Mouse (Mus musculus) spleen, postnatal 4 days (tissue): ENCODE data around the gene Oasl1.
"Not testable (repeated sequence)": the region's sequence is repeated elsewhere in the genome, so short reads cannot be mapped to it uniquely, and the experiment has no call there.

Experiments used
- DNase-seq, 2 experiments: peaks; one replicate each; pipeline ENCODE4 v3.0.0; 2022; ENCODE audit warnings: low spot score in 2 of 2

The Oasl1 gene

DNA sequence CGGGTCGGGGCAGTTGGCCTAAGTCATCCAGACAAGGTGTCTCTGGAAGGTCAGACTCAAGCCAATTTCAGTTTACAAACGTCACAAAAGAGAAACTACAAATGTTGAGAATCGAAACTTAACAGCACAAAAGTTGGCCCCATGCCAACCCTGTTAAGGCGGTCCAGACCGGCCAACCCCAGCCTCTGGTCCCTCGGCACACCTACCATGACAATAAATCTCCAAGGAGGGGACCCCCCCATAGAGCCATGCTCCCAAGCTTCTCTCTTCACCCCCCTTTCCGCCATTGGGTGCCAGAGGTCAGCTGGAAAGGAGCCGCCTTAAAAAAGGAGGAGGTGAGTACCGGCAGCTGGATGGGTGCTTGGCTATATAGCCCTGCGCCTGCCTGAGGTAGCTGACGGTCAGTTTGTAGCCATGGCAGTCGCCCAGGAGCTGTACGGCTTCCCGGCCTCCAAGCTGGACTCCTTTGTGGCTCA lies at the start of gene Oasl1:
TSS of gene Oasl1 (plus strand) at position 243 of the 476 bp plus-strand sequence.
- peak; percentile 52 to 82 for DNase-seq

GRCm38 (mm10) chr5:114875858-114876257 lies 47.2 kb upstream of the Oasl1 start:
- no peak for DNase-seq

- DNase-seq = no peak
These were observed 46.7 kb upstream of the Oasl1 start for GRCm38 (mm10) chr5:114876331-114876730.

GRCm38 (mm10) chr5:114877487-114877886 lies 45.6 kb upstream of the Oasl1 start:
- no peak for DNase-seq

- no peak for DNase-seq
These were observed 43.6 kb upstream of the Oasl1 start for GRCm38 (mm10) chr5:114879399-114879798.

DNA sequence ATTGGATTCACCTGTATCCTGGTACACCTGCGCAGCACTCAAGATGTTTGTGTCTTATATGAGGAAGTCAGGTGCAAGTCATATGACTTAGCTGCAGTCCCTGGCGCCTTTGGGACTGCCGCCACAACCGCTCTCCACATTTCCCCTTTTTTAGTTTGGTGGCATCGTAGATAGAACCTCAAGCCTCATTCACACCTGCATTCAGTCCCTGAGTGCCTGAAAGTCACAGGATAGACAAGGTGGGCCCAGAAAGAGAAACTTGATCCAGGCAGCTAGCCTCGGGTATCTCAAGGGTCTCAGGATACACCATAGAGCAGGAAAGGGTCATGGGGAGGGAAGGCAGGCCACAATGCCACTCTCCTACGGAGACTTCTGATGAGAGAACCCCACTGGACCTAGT lies 40.7 kb upstream of the Oasl1 start:
- DNase-seq = not testable (repeated sequence)

DNA sequence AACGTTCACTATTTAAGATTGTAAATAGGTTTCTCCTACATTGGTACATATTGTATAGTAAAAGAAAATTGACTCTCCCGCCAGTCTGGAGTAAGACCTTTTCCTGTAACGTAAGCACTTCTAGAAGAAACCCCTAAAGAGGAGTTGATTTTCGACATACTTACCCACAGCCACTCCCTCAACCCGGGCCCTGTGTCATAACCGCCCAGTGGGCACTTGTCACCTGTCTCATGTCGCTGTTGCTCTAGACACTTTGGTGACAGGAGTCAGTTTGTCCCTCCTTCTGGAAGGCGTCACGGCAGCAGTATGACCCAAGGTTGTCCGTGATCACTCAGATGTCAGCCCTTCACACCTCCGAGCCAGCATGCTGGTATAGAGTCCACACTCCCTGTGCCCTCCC lies 40.0 kb upstream of the Oasl1 start:
- DNase-seq = no peak

DNA sequence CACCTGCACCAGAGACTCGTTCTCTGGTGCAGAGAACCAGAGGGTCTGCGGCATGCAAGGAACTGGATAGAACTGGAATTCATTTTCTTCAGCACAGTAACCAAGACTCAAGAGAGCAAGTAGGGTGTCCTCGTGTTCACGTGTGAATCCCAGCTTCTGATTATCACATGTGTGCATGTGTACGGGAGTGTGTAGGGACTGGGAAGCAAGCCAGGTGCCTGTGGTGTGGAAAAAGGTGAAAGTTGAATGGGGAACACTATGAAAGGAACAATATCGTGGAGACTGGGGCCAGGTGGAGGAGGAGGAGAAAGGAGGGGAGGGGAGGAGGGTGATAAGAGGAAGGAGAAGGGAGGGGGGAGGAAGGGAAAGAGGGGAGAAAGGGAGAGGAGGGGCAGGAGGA lies 36.2 kb upstream of the Oasl1 start:
- DNase-seq = no peak

DNA sequence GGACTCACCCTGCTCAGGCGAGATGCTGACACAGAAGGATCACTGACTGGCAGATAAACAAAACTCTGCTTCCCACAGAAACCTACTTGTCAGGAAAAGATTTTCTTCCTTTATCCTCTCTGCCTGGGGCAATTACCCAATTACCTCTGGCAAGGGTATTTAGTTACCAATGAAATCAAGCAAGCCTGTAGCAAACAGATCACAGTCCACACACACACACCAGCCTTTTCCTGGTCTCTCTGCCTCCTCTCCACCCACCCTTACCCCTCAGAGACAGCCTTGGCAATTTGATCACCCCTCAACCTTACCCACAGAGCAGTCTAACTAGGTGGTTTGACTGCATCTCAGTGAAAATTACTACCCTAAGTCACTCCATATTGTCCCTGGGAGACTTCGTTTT lies 34.0 kb upstream of the Oasl1 start:
- no peak for DNase-seq

DNA sequence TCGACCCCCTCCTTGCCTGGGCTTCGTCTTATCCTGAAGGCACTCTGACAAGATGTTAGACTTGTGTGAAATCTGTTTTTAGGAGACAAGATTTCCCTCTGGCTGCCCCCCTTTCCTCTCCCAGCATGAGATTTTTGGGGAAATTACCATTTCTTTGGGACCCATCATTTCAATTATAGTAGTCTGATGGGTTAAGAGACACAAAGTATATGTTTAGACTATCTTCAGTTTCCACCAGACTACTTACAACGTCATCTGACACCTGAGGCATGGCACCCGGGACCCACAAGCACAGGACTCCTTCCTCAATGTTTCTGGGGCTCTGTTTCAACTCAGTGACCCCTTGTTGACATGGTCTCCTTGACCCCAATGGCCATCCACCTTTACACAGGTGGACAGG lies 27.5 kb upstream of the Oasl1 start:
- no peak for DNase-seq

GRCm38 (mm10) chr5:114896688-114897373 lies 26.2 kb upstream of the Oasl1 start, which contains the start of gene Oasl2:
Gene Oasl2 (plus strand): TSS chr5:114896936.
- DNase-seq = no peak

DNA sequence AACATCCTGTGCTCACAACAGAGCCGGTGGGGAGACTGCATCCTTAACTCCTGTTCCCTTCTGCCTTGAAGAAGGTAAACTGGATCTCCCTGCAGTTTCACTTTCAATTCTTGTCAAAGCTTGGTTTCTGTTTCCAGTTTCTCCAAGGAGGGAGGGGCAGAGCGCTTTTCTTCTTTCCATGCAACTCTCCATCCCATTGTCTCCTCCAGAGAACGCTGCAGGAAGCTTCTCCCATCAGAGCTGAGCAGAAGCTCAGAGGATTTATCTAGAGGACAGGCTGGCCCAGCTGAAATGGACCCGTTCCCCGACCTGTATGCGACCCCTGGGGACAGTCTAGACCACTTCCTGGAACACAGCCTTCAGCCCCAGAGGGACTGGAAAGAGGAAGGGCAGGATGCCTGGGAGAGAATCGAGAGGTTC lies 25.7 kb upstream of the Oasl1 start:
- no peak for DNase-seq

- no peak for DNase-seq
These were observed 24.2 kb upstream of the Oasl1 start for GRCm38 (mm10) chr5:114898857-114899256.

- DNase-seq = peak; percentile 43 to 73
These were observed 20.6 kb upstream of the Oasl1 start for GRCm38 (mm10) chr5:114902413-114902812.

DNA sequence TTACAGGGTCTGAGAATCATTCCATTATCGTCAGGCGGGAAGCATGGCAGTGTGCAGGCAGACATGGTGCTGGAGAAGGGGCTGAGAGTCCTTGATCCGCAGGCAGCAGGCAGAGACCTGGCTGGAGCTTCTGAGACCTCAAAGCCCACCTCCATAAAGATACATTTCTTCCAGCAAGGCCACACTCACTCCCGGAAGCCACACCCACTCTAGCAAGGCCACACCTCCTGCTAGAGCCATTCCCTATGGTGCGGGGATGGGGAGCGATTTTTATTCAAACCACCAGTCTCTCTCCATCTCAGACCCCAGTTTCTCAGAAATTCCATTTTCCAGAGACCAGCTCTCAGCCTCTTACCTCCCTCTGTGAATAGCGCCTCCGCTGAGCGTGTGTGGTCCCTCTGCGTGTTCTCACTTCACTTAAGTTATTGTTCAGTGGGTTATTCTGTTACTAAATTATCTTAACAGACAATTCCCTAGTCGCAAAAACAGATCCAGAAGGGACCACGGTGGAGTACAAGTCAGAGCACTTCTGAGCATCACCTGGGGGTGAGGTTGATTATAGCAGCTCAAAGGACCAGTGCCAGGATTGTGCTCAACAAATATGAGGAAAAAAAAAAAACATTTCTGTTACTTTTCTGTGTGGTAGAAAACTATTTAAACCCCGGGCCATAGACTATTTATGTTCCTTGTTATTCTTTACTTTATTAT lies 14.3 kb upstream of the Oasl1 start:
- DNase-seq = no peak

- DNase-seq = no peak
These were observed 9.4 kb upstream of the Oasl1 start for GRCm38 (mm10) chr5:114913686-114914085.

- DNase-seq = no peak
These were observed 8.2 kb upstream of the Oasl1 start for GRCm38 (mm10) chr5:114914855-114915254.

DNA sequence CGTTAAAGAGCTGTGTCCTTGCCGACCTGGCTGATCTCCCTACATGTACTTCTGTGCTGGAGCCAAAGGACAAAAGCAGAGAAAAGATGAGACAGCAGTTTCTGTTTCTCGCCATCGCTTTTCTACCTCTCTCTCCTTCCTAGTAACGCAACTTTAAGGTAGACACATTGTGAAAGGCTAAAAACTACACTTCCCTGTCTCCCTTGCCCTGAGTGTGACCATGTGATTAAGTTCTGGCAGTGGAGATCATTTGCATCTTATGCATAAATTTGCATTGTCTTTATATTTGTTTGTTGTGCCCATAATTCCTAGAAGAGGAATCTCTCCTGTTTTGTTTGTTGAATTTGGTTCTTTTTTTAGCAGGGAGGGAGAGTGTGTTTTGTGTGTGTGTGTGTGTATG lies 7.2 kb upstream of the Oasl1 start:
- DNase-seq = no peak

DNA sequence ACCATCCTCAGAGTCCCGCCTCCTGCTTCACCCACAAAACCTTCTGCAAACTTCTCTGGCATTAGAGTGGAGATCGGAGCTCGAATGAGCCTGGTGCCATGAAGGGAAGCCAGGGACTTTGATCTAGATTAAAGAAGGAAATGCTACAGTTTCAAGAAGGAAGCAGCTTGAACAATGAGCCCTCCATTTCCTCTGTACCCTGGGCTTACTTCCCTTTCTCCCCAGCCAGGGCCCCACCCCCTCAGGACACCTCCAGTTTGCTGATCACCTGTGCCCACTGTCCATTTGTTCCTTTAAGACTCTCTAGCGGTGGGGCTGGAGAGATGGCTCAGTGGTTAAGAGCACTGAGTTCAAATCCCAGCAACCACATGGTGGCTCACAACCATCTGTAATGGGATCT lies 6.3 kb upstream of the Oasl1 start:
- DNase-seq = peak in 1 of 2 experiments; percentile 40

DNA sequence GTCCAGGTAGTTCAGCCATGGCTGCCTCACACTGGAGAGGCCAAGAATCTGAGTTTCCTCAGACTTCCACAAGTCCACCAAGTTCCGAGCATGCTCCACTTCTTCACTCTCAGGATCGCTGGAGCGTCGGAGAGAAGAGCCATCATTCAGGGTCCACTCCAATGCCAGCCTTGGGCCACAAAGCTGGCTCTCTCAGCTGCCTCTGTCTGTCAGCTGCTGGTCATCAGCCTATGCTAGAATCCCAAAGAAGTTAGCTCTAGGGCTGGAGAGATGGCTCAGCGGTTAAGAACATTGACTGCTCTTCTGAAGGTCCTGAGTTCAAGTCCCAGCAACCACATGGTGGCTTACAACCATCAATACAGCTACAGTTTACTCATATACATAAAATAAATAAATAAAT lies 5.7 kb upstream of the Oasl1 start:
- not testable (repeated sequence) for DNase-seq

DNA sequence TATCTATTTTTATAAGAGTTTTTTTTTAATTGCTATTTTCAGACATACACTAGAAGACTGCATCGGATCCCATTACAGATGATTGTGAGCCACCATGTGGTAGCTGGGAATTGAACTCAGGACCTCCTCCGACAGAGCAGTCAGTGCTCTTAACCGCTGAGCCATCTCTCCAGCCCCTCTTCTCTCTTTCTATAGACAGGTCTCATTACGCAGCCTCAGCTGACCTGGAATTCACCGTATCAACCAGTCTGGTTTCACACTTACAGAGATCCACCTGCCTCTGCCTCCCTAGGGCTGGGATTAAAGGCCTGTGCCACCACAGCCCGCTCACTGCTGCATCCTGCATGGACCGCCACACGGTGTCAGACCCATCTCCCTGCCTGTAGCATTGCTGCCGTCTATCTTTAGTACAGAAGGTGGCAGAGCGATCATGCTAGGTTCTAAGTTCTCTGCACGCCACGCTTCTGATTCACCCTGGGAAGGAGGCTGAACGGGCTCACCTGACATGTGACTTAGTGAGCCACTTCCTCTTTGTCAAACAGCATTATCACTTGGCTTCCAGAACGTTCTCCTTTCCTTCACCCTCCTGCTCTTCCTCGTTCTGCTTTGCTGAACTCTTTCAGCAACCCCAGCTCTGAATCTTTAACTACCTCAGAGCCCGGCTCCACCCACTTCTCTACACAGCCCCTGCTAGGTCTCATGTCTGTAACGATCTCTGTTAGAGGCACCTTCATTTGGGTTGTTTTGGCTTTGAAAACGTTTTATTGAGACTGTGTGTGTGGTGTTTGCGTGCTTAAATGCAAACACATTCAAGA lies 1.3 kb upstream of the Oasl1 start:
- peak; percentile 53 to 74 for DNase-seq

- no peak for DNase-seq
These were observed 691 bp upstream of the Oasl1 start for GRCm38 (mm10) chr5:114922366-114922731.
